Mouse (Mus musculus) stomach, postnatal 0 days (tissue): ENCODE data around the gene Rnf166. TPM values are rescaled to one million over a fixed set of nuclear protein-coding genes. Genes with fewer than 3 reads are reported as not detected.

Source experiments
- ATAC-seq: fragments of 200-750 bp; cut with Nextera tagmentation; 2 replicates; pipeline ENCODE4 v1.8.0; 2017; ENCODE audit not compliant: low FRiP score, low TSS enrichment
- DNase-seq: peaks from one replicate; pipeline ENCODE4 v3.0.0-alpha.2; 2016; ENCODE audit warnings: low spot score
- H3K27ac ChIP-seq: fragments of 300-500 bp; sonication (generic); replicated peaks from 2 replicates; pipeline ENCODE4 v1.5.1; 2014; ENCODE audit warnings: mild to moderate bottlenecking, control low read depth
- H3K27me3 ChIP-seq: fragments of 300-500 bp; sonication (generic); 2 replicates; pipeline ENCODE4 v1.6.1; 2014; ENCODE audit warnings: low read length; ENCODE audit not compliant: control insufficient read depth, insufficient read depth
- H3K36me3 ChIP-seq: fragments of 300-500 bp; sonication (generic); 2 replicates; pipeline ENCODE4 v1.6.1; 2014; ENCODE audit warnings: low read length, mixed read lengths; ENCODE audit not compliant: control insufficient read depth, insufficient read depth
- H3K4me1 ChIP-seq: fragments of 300-500 bp; sonication (generic); replicated peaks from 2 replicates; pipeline ENCODE4 v1.6.1; 2014; ENCODE audit warnings: antibody characterized with exemption; ENCODE audit not compliant: control insufficient read depth, insufficient read depth
- H3K4me2 ChIP-seq: fragments of 300-500 bp; sonication (generic); replicated peaks from 2 replicates; pipeline ENCODE4 v1.6.1; 2014; ENCODE audit warnings: low read depth, mild to moderate bottlenecking, control low read depth, moderate library complexity
- H3K4me3 ChIP-seq: fragments of 300-500 bp; sonication (generic); 2 replicates; pipeline ENCODE4 v1.5.1; 2014; ENCODE audit warnings: low read depth, low read length, control low read depth
- H3K9ac ChIP-seq: fragments of 300-500 bp; sonication (generic); 2 replicates; pipeline ENCODE4 v1.6.1; 2014; ENCODE audit warnings: mild to moderate bottlenecking, low read length, control low read depth, mixed read lengths
- H3K9me3 ChIP-seq: fragments of 300-500 bp; sonication (generic); 2 replicates; pipeline ENCODE4 v1.6.1; 2016; ENCODE audit warnings: low read length; ENCODE audit not compliant: control insufficient read depth
- CTCF ChIP-seq: IDR thresholded peaks from 2 replicates; pipeline ENCODE4 v1.5.1; 2016; ENCODE audit warnings: antibody characterized with exemption, low read depth, mild to moderate bottlenecking, moderate library complexity
- EP300 ChIP-seq: optimal IDR thresholded peaks from 2 replicates; pipeline ENCODE3; 2016; ENCODE audit warnings: antibody characterized with exemption
- WGBS: fragments of 180-500 bp; shearing (Covaris S2); extraction: QIAGEN DNeasy Blood & Tissue Kit; methylation state at CpG from one replicate; pipeline ENCODE4 v1.1.7; 2014; 5-methylcytosine and 5-hydroxymethylcytosine counted together
- polyA plus RNA-seq: library from polyadenylated mRNA; unstranded; fragments of >200 nt; fragmentation: Nextera tagmentation; extraction: Ambion mirVana; gene quantifications from 2 replicates; pipeline ENCODE4 v1.2.1, GENCODE M21; 2015

Gene Rnf166
- 31.2 and 32.2 TPM in 2 replicates for polyA plus RNA-seq

DNA sequence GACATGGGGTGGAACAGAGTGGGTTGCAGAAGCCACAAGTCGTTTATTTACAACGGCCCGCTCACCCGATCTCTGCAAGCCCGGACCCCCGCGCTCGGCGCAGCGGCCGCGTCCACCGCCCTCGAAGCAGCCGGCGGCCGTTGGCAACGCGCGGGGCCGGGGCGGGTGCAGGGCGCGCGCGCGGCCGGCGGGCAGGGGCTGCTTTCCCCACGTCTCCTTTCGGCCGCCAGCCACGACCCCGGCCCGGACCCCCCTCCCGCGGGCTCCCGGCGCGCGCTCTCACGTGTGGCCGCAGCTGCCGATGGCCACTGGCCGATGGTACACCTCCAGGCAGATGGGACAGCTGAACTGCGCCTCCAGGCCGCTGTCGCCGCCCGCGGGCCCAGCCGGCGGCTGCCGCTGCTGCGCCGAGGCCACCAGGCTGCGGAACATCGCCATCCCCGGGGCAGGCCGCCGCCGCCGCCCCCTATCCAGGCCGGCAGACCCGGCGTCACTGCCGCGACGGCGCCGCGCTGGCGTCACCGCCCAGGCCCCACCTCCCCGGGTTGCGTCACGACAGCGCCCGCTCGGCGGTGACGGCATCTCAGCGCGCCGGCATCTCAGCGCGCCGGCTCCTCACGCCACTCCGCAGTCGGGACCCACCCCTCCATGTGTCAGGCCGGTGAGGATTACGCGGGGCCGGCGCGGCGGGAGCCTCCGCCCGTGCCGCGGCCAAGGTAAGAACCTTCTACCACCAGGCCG is at the start of gene Rnf166, which contains the start of gene Ctu2:
Gene Rnf166, minus strand, starts transcription at position 485 of the 741 bp plus-strand sequence.
Gene Ctu2, plus strand, starts transcription at position 564 of the 741 bp plus-strand sequence.
- Histone ChIP-seq H3K27me3 (no peaks in the 10 kb centered on the region), H3K4me1 (peaks cover 8% of the 10 kb centered on the region; the same call in 1 of the 2 replicates), H3K27ac (peak within 1 kb of the TSS; percentile 75), H3K36me3 (peaks cover 6% of the 10 kb centered on the region), H3K9me3 (no peaks in the 10 kb centered on the region), H3K4me2 (peak within 1 kb of the TSS; percentile 86), H3K9ac (peak within 1 kb of the TSS; percentile 93), H3K4me3 (peak within 1 kb of the TSS; percentile 99)
- ATAC-seq (peak; percentile 91), DNase-seq (peak; percentile 93)
- WGBS: under 1% methylated on average over 84 of the region's 103 CpGs
- no peak; the same call in 1 of the 2 replicates for TF ChIP-seq CTCF
- TF ChIP-seq EP300: no peak

DNA sequence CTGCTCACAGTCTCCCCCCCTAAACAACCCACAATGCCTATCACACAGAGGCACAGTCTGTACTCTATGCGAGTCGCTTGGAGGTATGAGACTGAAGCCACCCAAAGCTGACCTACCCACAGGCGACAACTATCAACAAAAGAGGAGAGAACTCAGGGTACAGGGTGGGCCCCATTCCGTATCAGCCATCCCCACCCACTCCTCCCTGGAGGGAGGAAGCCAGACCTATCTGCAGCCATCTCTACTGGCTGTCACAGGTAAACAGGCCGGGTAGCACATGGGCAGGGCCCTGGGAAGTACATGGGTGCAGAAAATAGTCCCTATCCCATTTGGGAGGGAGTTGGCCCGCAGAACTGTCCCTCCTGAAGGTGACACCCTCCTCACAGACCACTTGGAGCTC is 49.1 kb upstream of the Rnf166 start:
- ATAC-seq: no peak
- peaks cover 18% of the 10 kb centered on the region for H3K4me1 ChIP-seq
- TF ChIP-seq CTCF: no peak
- no peak for TF ChIP-seq EP300
- H3K36me3 ChIP-seq: no peaks in the 10 kb centered on the region
- H3K4me2 ChIP-seq: no peak overlapping the region
- H3K27ac ChIP-seq: peak overlapping the region; percentile 35
- no peak for DNase-seq
- H3K27me3 ChIP-seq: no peaks in the 10 kb centered on the region
- H3K9ac ChIP-seq: no peak overlapping the region
- WGBS: 49% methylated on average over 6 of the region's 6 CpGs
- no peaks in the 10 kb centered on the region for H3K9me3 ChIP-seq
- H3K4me3 ChIP-seq: no peak overlapping the region

DNA sequence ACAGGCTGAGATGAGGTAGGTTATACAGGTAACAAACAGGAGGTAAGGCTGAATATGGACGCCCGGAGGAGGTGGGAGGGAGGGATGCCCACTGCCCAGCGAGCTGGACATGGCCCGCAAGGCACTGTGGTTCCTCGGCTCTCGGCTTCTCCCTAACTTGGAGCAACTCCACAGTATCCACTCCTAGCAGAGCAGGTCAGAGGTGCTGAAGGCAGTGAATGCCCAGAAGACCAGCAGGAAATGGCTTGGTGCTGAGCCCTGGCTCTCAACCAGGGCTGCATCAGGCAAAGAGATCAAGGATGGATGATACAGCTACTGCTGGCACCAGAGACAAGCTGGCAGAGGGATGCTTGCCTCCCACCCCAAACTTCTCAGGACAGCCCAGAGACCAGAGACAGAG is 48.6 kb upstream of the Rnf166 start:
- no peaks in the 10 kb centered on the region for H3K9me3 ChIP-seq
- TF ChIP-seq EP300: no peak
- 75% methylated on average over 6 of the region's 6 CpGs for WGBS
- peak overlapping the region; percentile 88 for H3K27ac ChIP-seq
- DNase-seq (no peak), ATAC-seq (no peak)
- peaks cover 18% of the 10 kb centered on the region for H3K4me1 ChIP-seq
- H3K36me3 ChIP-seq: no peaks in the 10 kb centered on the region
- H3K4me2 ChIP-seq: peak overlapping the region; percentile 34; the same call in 1 of the 2 replicates
- H3K27me3 ChIP-seq: no peaks in the 10 kb centered on the region
- no peak overlapping the region for H3K4me3 ChIP-seq
- H3K9ac ChIP-seq: no peak overlapping the region

DNA sequence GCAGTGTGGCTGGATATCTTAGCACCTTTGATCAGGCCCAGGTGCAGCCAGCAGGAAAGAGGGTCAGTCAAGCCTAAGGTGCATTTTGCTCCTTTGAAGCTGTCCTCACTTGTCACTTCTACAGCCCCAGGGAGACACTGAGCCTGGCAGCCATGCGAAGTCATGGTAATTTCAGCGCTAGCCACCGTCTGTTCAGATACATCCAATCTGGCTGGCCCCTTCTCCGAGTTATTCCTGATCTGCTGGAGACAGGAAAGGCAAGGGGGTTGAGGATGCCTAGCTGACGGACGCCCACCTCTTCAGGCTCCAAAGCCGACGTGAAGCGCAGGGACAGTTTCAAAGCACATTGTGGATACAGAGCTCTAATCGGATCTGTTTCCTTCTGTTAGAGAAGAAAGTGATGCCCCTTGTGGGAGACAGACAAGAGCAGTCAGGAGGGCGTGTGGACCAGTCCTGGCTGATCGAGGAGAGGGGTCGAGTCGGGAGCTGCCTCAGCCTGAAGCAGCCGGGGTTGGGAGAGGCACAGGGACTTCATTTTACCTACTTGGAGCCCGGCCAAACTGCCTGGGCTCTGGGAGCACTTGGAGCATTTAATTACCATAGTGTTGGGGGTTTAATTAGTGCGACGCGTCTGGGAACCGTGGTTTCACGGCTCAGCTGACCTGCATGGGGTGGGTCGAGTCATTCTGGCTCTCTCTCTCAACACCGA is 47.9 kb upstream of the Rnf166 start:
- Histone ChIP-seq H3K36me3 (no peaks in the 10 kb centered on the region), H3K4me1 (peaks cover 18% of the 10 kb centered on the region), H3K4me3 (no peak overlapping the region), H3K27me3 (no peaks in the 10 kb centered on the region), H3K9ac (peak overlapping the region; percentile 50), H3K4me2 (peak overlapping the region; percentile 34), H3K27ac (peak overlapping the region; percentile 88), H3K9me3 (no peaks in the 10 kb centered on the region)
- DNase-seq (no peak), ATAC-seq (no peak)
- no peak for TF ChIP-seq EP300
- TF ChIP-seq CTCF: no peak
- WGBS: 18% methylated on average over 23 of the region's 23 CpGs

- H3K27me3 ChIP-seq: no peaks in the 10 kb centered on the region
- no peaks in the 10 kb centered on the region for H3K36me3 ChIP-seq
- H3K9me3 ChIP-seq: no peaks in the 10 kb centered on the region
- peak overlapping the region; percentile 50 for H3K9ac ChIP-seq
- peak; percentile 73 for ATAC-seq
- H3K27ac ChIP-seq: peak overlapping the region; percentile 88
- H3K4me1 ChIP-seq: peaks cover 18% of the 10 kb centered on the region
- H3K4me2 ChIP-seq: peak overlapping the region; percentile 34
- DNase-seq: peak; percentile 71
- H3K4me3 ChIP-seq: no peak overlapping the region
- TF ChIP-seq CTCF (no peak), EP300 (no peak)
- 29% methylated on average over 14 of the region's 14 CpGs for WGBS
These were observed 47.2 kb upstream of the Rnf166 start for GRCm38 (mm10) chr8:122522796-122523651.
